Mouse (Mus musculus) heart, embryonic 14.5 days (tissue): Measurements from ENCODE around the gene Klri1. TPM values are rescaled to one million over a fixed set of nuclear protein-coding genes. Genes with fewer than 3 reads are reported as not detected.

Experiments used
- microRNA-seq: library from miRNA; unstranded; fragments of <30 nt; microRNA quantifications from one replicate; pipeline ENCODE4, GENCODE M21; 2016
- polyA plus RNA-seq: library from polyadenylated mRNA; unstranded; fragments of >200 nt; fragmentation: Nextera tagmentation; extraction: Ambion mirVana; gene quantifications from 2 replicates; pipeline ENCODE4 v1.2.1, GENCODE M21; 2014

The Klri1 gene
- polyA plus RNA-seq, 1 experiment from 2014 or later = not detected

Small RNA genes lying within 50 kb of the gene (microRNA-seq; reads per million reads assigned to microRNA genes)
- not detected for gene Mir680-1

Other genes with a start within 250 kb of the Klri1 start
- gene Olr1, start 210.0 kb downstream of the Klri1 start, polyA plus RNA-seq = 0.22 and 0.39 TPM in 2 replicates
- not detected in 2 replicates for gene Tmem52b, start 204.6 kb downstream of the Klri1 start, polyA plus RNA-seq
- 12.1 and 16.3 TPM in 2 replicates for gene Gabarapl1, start 184.0 kb downstream of the Klri1 start, polyA plus RNA-seq
- gene Klre1, start 139.2 kb downstream of the Klri1 start, polyA plus RNA-seq = not detected in 2 replicates
- gene Klrd1, start 125.3 kb downstream of the Klri1 start, polyA plus RNA-seq = not detected in 2 replicates
- gene Klrk1, start 93.3 kb downstream of the Klri1 start, polyA plus RNA-seq = 0.13 TPM in 1 of 2 replicates, not detected in the other
- gene Klrc3, start 73.8 kb downstream of the Klri1 start, polyA plus RNA-seq = not detected in 2 replicates
- not detected in 2 replicates for gene Klrc2, start 56.4 kb downstream of the Klri1 start, polyA plus RNA-seq
- gene Klrc1, start 38.2 kb downstream of the Klri1 start, polyA plus RNA-seq = not detected in 2 replicates
- gene Klri2, start 23.4 kb upstream of the Klri1 start, polyA plus RNA-seq = not detected in 2 replicates
- gene Gm156, start 67.1 kb upstream of the Klri1 start, polyA plus RNA-seq = not detected in 2 replicates
- gene Gm17631, start 145.5 kb upstream of the Klri1 start, polyA plus RNA-seq = not detected in 2 replicates
- gene Klra17, start 159.5 kb upstream of the Klri1 start, polyA plus RNA-seq = not detected in 2 replicates
- gene Klra5, start 200.5 kb upstream of the Klri1 start, polyA plus RNA-seq = not detected in 2 replicates